Mouse (Mus musculus): ENCODE data around the gene Dgcr8. TPM values are rescaled to one million over a fixed set of nuclear protein-coding genes. Genes with fewer than 3 reads are reported as not detected.

Dgcr8 gene
- polyA plus RNA-seq, 1 experiment from 2014 or later = 34.0 TPM

- peak; percentile 84 for ATAC-seq (ENCODE audit: insufficient number of reproducible peaks, low FRiP score, low TSS enrichment, low read depth)
- Histone ChIP-seq H3K36me3 (peaks cover 19% of the 10 kb centered on the region), H3K27me3 (no peaks in the 10 kb centered on the region), H3K9ac (peak overlapping the region; percentile 95), H3K4me2 (peak overlapping the region; percentile 78), H3K4me3 (peak overlapping the region; percentile 83), H3K27ac (peak overlapping the region; percentile 94), H3K9me3 (no peaks in the 10 kb centered on the region), H3K4me1 (peaks cover 25% of the 10 kb centered on the region)
- WGBS = 2% methylated on average over 30 of the region's 31 CpGs
These were observed 425 bp downstream of the Dgcr8 start for GRCm38 (mm10) chr16:18288581-18289061.

- Histone ChIP-seq H3K9me3 (no peaks in the 10 kb centered on the region), H3K27ac (peak overlapping the region; percentile 94), H3K4me1 (peaks cover 25% of the 10 kb centered on the region), H3K27me3 (no peaks in the 10 kb centered on the region), H3K36me3 (peaks cover 24% of the 10 kb centered on the region), H3K4me3 (peak overlapping the region; percentile 83), H3K4me2 (peak overlapping the region; percentile 78), H3K9ac (peak overlapping the region; percentile 95)
- ATAC-seq (ENCODE audit: insufficient number of reproducible peaks, low FRiP score, low TSS enrichment, low read depth) = no peak
- 0% methylated on average over 4 of the region's 4 CpGs for WGBS
These were observed 880 bp downstream of the Dgcr8 start for GRCm38 (mm10) chr16:18288166-18288565.

GRCm38 (mm10) chr16:18275166-18275565, 13.9 kb downstream of the Dgcr8 start:
- Histone ChIP-seq H3K9ac (no peak overlapping the region), H3K4me2 (no peak overlapping the region), H3K9me3 (no peaks in the 10 kb centered on the region), H3K4me1 (no peaks in the 10 kb centered on the region), H3K27me3 (no peaks in the 10 kb centered on the region), H3K27ac (no peak overlapping the region), H3K4me3 (no peak overlapping the region), H3K36me3 (peaks cover 91% of the 10 kb centered on the region)
- 77% methylated on average over 2 of the region's 2 CpGs for WGBS
- no peak for ATAC-seq (ENCODE audit: insufficient number of reproducible peaks, low FRiP score, low TSS enrichment, low read depth)

GRCm38 (mm10) chr16:18268182-18268581, 20.9 kb downstream of the Dgcr8 start:
- 91% methylated on average over 5 of the region's 5 CpGs for WGBS
- no peak for ATAC-seq (ENCODE audit: insufficient number of reproducible peaks, low FRiP score, low TSS enrichment, low read depth)
- peaks cover 84% of the 10 kb centered on the region for H3K36me3 ChIP-seq
- no peak overlapping the region for H3K27ac ChIP-seq
- no peak overlapping the region for H3K4me3 ChIP-seq
- no peaks in the 10 kb centered on the region for H3K27me3 ChIP-seq
- no peaks in the 10 kb centered on the region for H3K4me1 ChIP-seq
- no peak overlapping the region for H3K9ac ChIP-seq
- H3K4me2 ChIP-seq = no peak overlapping the region
- H3K9me3 ChIP-seq = no peaks in the 10 kb centered on the region

- H3K9me3 ChIP-seq = no peaks in the 10 kb centered on the region
- no peak overlapping the region for H3K9ac ChIP-seq
- peaks cover 80% of the 10 kb centered on the region for H3K36me3 ChIP-seq
- H3K4me1 ChIP-seq = no peaks in the 10 kb centered on the region
- no peak for ATAC-seq (ENCODE audit: insufficient number of reproducible peaks, low FRiP score, low TSS enrichment, low read depth)
- H3K27me3 ChIP-seq = no peaks in the 10 kb centered on the region
- no peak overlapping the region for H3K4me2 ChIP-seq
- WGBS = 78% methylated on average over 2 of the region's 2 CpGs
- no peak overlapping the region for H3K27ac ChIP-seq
- H3K4me3 ChIP-seq = no peak overlapping the region
These were observed 24.0 kb downstream of the Dgcr8 start for GRCm38 (mm10) chr16:18265024-18265423.

- H3K4me3 ChIP-seq = no peak within 1 kb of the TSS
- H3K9ac ChIP-seq = no peak within 1 kb of the TSS
- H3K9me3 ChIP-seq = no peaks in the 10 kb centered on the region
- H3K36me3 ChIP-seq = peaks cover 91% of the 10 kb centered on the region
- WGBS = 90% methylated on average over 2 of the region's 2 CpGs
- no peak within 1 kb of the TSS for H3K27ac ChIP-seq
- no peaks in the 10 kb centered on the region for H3K27me3 ChIP-seq
- ATAC-seq (ENCODE audit: insufficient number of reproducible peaks, low FRiP score, low TSS enrichment, low read depth) = no peak
- no peaks in the 10 kb centered on the region for H3K4me1 ChIP-seq
- no peak within 1 kb of the TSS for H3K4me2 ChIP-seq
These were observed 30.8 kb downstream of the Dgcr8 start, which contains the start of gene Gm49776 for GRCm38 (mm10) chr16:18258221-18258620. Gm49776 (minus strand) TSS chr16:18258321.

- H3K9me3 ChIP-seq = no peaks in the 10 kb centered on the region
- WGBS = 86% methylated on average over 1 of the region's 1 CpGs
- peaks cover 29% of the 10 kb centered on the region for H3K4me1 ChIP-seq
- H3K27me3 ChIP-seq = no peaks in the 10 kb centered on the region
- H3K36me3 ChIP-seq = peaks cover 80% of the 10 kb centered on the region
- no peak overlapping the region for H3K27ac ChIP-seq
- no peak overlapping the region for H3K9ac ChIP-seq
- ATAC-seq (ENCODE audit: insufficient number of reproducible peaks, low FRiP score, low TSS enrichment, low read depth) = no peak
- no peak overlapping the region for H3K4me2 ChIP-seq
- H3K4me3 ChIP-seq = no peak overlapping the region
These were observed 35.2 kb downstream of the Dgcr8 start for GRCm38 (mm10) chr16:18253866-18254265.

- Histone ChIP-seq H3K36me3 (peaks cover 69% of the 10 kb centered on the region), H3K4me2 (no peak overlapping the region), H3K9ac (no peak overlapping the region), H3K27ac (no peak overlapping the region), H3K4me3 (no peak overlapping the region), H3K27me3 (no peaks in the 10 kb centered on the region), H3K9me3 (no peaks in the 10 kb centered on the region), H3K4me1 (peaks cover 29% of the 10 kb centered on the region)
- WGBS = 74% methylated on average over 6 of the region's 6 CpGs
- no peak for ATAC-seq (ENCODE audit: insufficient number of reproducible peaks, low FRiP score, low TSS enrichment, low read depth)
These were observed 36.3 kb downstream of the Dgcr8 start for GRCm38 (mm10) chr16:18252736-18253135.

- 57% methylated on average over 10 of the region's 10 CpGs for WGBS
These were observed 37.9 kb downstream of the Dgcr8 start for GRCm38 (mm10) chr16:18250828-18251790.

GRCm38 (mm10) chr16:18250231-18250630, 38.8 kb downstream of the Dgcr8 start:
- Histone ChIP-seq H3K27ac (peak overlapping the region; percentile 96), H3K27me3 (no peaks in the 10 kb centered on the region), H3K9me3 (no peaks in the 10 kb centered on the region), H3K9ac (peak overlapping the region; percentile 88; the same call in 1 of the 2 replicates), H3K4me3 (peak overlapping the region; percentile 98), H3K36me3 (peaks cover 64% of the 10 kb centered on the region), H3K4me2 (peak overlapping the region; percentile 70), H3K4me1 (peaks cover 38% of the 10 kb centered on the region)
- WGBS = 54% methylated on average over 4 of the region's 4 CpGs
- ATAC-seq (ENCODE audit: insufficient number of reproducible peaks, low FRiP score, low TSS enrichment, low read depth) = no peak

More at GRCm38 (mm10) chr16:18250828-18251790, 37.9 kb downstream of the Dgcr8 start:
- Histone ChIP-seq H3K4me1 (peaks cover 38% of the 10 kb centered on the region), H3K9me3 (no peaks in the 10 kb centered on the region), H3K27me3 (no peaks in the 10 kb centered on the region), H3K36me3 (peaks cover 62% of the 10 kb centered on the region), H3K9ac (0 out of 2 replicates have a peak overlapping the region, but pooled peaks have one; percentile 26), H3K4me2 (peak overlapping the region; percentile 70), H3K4me3 (peak overlapping the region; percentile 98; the same call in 1 of the 2 replicates), H3K27ac (0 out of 2 replicates have a peak overlapping the region, but pooled peaks have one; percentile 34)
- no peak for ATAC-seq (ENCODE audit: insufficient number of reproducible peaks, low FRiP score, low TSS enrichment, low read depth)

GRCm38 (mm10) chr16:18249364-18249967, 39.6 kb downstream of the Dgcr8 start:
- 5% methylated on average over 27 of the region's 27 CpGs for WGBS
- peak overlapping the region; percentile 98 for H3K4me3 ChIP-seq
- H3K36me3 ChIP-seq = peaks cover 64% of the 10 kb centered on the region
- no peaks in the 10 kb centered on the region for H3K9me3 ChIP-seq
- no peaks in the 10 kb centered on the region for H3K27me3 ChIP-seq
- H3K27ac ChIP-seq = peak overlapping the region; percentile 96
- H3K4me2 ChIP-seq = peak overlapping the region; percentile 70
- peak overlapping the region; percentile 88 for H3K9ac ChIP-seq
- peaks cover 38% of the 10 kb centered on the region for H3K4me1 ChIP-seq
- peak; percentile 13; the same call in 1 of the 2 replicates for ATAC-seq (ENCODE audit: insufficient number of reproducible peaks, low FRiP score, low TSS enrichment, low read depth)
